Mouse (Mus musculus) myocyte (in vitro differentiated cells): Measurements from ENCODE around the gene Dtx3. TPM values are rescaled to one million over a fixed set of nuclear protein-coding genes. Genes with fewer than 3 reads are reported as not detected.

Experiments
- H3K27me3 ChIP-seq: one replicate; pipeline ENCODE4 v1.6.1; 2011; ENCODE audit not compliant: control insufficient read depth, insufficient read depth, insufficient read length
- H3K36me3 ChIP-seq: one replicate; pipeline ENCODE4 v1.6.1; 2011; ENCODE audit not compliant: control insufficient read depth, insufficient read depth
- H3K4me2 ChIP-seq: one replicate; pipeline ENCODE4 v1.6.1; 2011; ENCODE audit warnings: low read depth, control low read depth
- H3K4me3 ChIP-seq: one replicate; pipeline ENCODE4 v1.5.1; 2011; ENCODE audit warnings: mild to moderate bottlenecking, control low read depth, moderate library complexity
- H3K79me2 ChIP-seq: one replicate; pipeline ENCODE4 v1.6.1; 2011; ENCODE audit not compliant: control insufficient read depth, insufficient read depth
- H3ac ChIP-seq: one replicate; pipeline ENCODE4 v1.6.1; 2011; ENCODE audit not compliant: control insufficient read depth, insufficient read length
- CEBPB ChIP-seq: IDR thresholded peaks from 2 replicates; pipeline ENCODE4 v1.6.1; 2011; ENCODE audit warnings: mild to moderate bottlenecking, moderate library complexity; ENCODE audit not compliant: poor library complexity, insufficient read depth, severe bottlenecking
- E2F4 ChIP-seq: IDR thresholded peaks from one replicate; pipeline ENCODE4 v1.6.1; 2011; ENCODE audit warnings: mild to moderate bottlenecking, control low read depth, moderate library complexity; ENCODE audit not compliant: insufficient read depth
- MAX ChIP-seq: IDR thresholded peaks from one replicate; pipeline ENCODE4 v1.6.1; 2011; ENCODE audit warnings: low read depth, mild to moderate bottlenecking, control low read depth
- MYOD1 ChIP-seq, 3 experiments: IDR thresholded peaks; one replicate each; pipeline ENCODE4 v1.6.1; 2011; ENCODE audit warnings: control low read depth in 2 of 3, low read depth in 2 of 3, mild to moderate bottlenecking in 2 of 3, moderate library complexity in 1 of 3; ENCODE audit not compliant: insufficient read length in 2 of 3, control insufficient read depth in 1 of 3
- MYOG ChIP-seq, 3 experiments: IDR thresholded peaks; one replicate each; pipeline ENCODE4 v1.6.1; 2011; ENCODE audit warnings: control low read depth in 2 of 3, low read depth in 2 of 3, mild to moderate bottlenecking in 2 of 3; ENCODE audit not compliant: insufficient read length in 2 of 3, control insufficient read depth in 1 of 3, insufficient read depth in 1 of 3
- POLR2A ChIP-seq: IDR thresholded peaks from one replicate; pipeline ENCODE4 v1.6.1; 2011; ENCODE audit warnings: low read depth, mild to moderate bottlenecking, control low read depth, moderate library complexity; ENCODE audit not compliant: insufficient read length
- POLR2AphosphoS2 ChIP-seq: IDR thresholded peaks from one replicate; pipeline ENCODE4 v1.6.1; 2011; ENCODE audit warnings: low read depth, control low read depth; ENCODE audit not compliant: insufficient read length
- REST ChIP-seq: IDR thresholded peaks from one replicate; pipeline ENCODE4 v1.6.1; 2011; ENCODE audit warnings: mild to moderate bottlenecking, control low read depth, moderate library complexity; ENCODE audit not compliant: insufficient read depth, insufficient read length
- SRF ChIP-seq: IDR thresholded peaks from one replicate; pipeline ENCODE4 v1.6.1; 2011; ENCODE audit warnings: low read depth; ENCODE audit not compliant: control insufficient read depth, insufficient read length
- TCF12 ChIP-seq: IDR thresholded peaks from one replicate; pipeline ENCODE4 v1.6.1; 2011; ENCODE audit warnings: mild to moderate bottlenecking, control low read depth; ENCODE audit not compliant: poor library complexity, insufficient read depth, severe bottlenecking
- TCF3 ChIP-seq: IDR thresholded peaks from one replicate; pipeline ENCODE4 v1.6.1; 2011; ENCODE audit warnings: low read depth, control low read depth; ENCODE audit not compliant: insufficient read length
- USF1 ChIP-seq: IDR thresholded peaks from one replicate; pipeline ENCODE4 v1.6.1; 2011; ENCODE audit warnings: low read depth, mild to moderate bottlenecking, control low read depth, moderate library complexity
- polyA plus RNA-seq: library from polyadenylated mRNA; unstranded; fragments of >200 nt; fragmentation: generic; extraction: Trizol; gene quantifications from one replicate; pipeline ENCODE4 v1.2.1, GENCODE M21; 2012; ENCODE audit warnings: missing spikeins

Dtx3 gene
- polyA plus RNA-seq, 1 experiment = 42.4 TPM

DNA sequence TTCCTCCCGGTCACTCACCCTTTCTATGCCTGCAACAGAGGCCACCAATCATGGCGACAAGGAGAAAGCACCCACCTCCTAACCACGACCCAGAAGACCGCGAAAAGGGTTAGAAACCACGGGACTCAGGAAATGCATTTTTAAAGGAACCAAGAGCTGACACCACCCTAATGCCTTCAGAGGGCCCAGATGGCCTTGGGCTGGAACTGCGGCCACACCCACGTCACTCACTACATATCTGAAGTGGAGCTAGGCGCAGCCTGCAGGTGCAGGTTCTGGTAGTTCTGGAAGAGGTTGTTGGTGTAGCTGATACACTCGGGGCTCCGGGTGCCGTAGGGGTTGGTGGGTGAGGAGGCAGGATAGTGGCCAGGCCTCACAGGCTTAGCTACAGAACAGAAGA lies 35.2 kb upstream of the Dtx3 start:
- H3K27me3 ChIP-seq = peaks cover 43% of the 10 kb centered on the region
- H3K4me3 ChIP-seq = no peak overlapping the region
- H3K79me2 ChIP-seq = no peaks in the 10 kb centered on the region
- H3ac ChIP-seq = no peak overlapping the region
- TF ChIP-seq MYOD1 (IDR thresholded peaks at IDR 0.05; ENCODE audit: control insufficient read depth in 1 of 3, insufficient read length in 2 of 3, low read depth in 2 of 3) (no peak), USF1 (no peak), POLR2AphosphoS2 (no peak), POLR2A (no peak), TCF12 (no peak), REST (no peak), E2F4 (no peak), MAX (no peak), SRF (no peak), TCF3 (no peak), CEBPB (no peak), MYOG (IDR thresholded peaks at IDR 0.05; ENCODE audit: control insufficient read depth in 1 of 3, insufficient read depth in 1 of 3, insufficient read length in 2 of 3, low read depth in 2 of 3) (no peak)
- no peaks in the 10 kb centered on the region for H3K36me3 ChIP-seq
- H3K4me2 ChIP-seq = no peak overlapping the region

- H3K27me3 ChIP-seq = peaks cover 38% of the 10 kb centered on the region
- H3K36me3 ChIP-seq = no peaks in the 10 kb centered on the region
- no peak overlapping the region for H3K4me3 ChIP-seq
- TF ChIP-seq SRF (no peak), TCF12 (no peak), MYOD1 (IDR thresholded peaks at IDR 0.05; ENCODE audit: control insufficient read depth in 1 of 3, insufficient read length in 2 of 3, low read depth in 2 of 3) (no peak), CEBPB (no peak), MAX (no peak), MYOG (IDR thresholded peaks at IDR 0.05; ENCODE audit: control insufficient read depth in 1 of 3, insufficient read depth in 1 of 3, insufficient read length in 2 of 3, low read depth in 2 of 3) (no peak), TCF3 (no peak), REST (no peak), POLR2A (no peak), USF1 (no peak), E2F4 (no peak), POLR2AphosphoS2 (no peak)
- H3ac ChIP-seq = no peak overlapping the region
- no peaks in the 10 kb centered on the region for H3K79me2 ChIP-seq
- no peak overlapping the region for H3K4me2 ChIP-seq
These were observed 33.4 kb upstream of the Dtx3 start for GRCm38 (mm10) chr10:127228897-127229296.

GRCm38 (mm10) chr10:127227163-127227562 lies 31.6 kb upstream of the Dtx3 start:
- Histone ChIP-seq H3K4me2 (no peak overlapping the region), H3K27me3 (peaks cover 28% of the 10 kb centered on the region), H3ac (no peak overlapping the region), H3K4me3 (no peak overlapping the region), H3K79me2 (no peaks in the 10 kb centered on the region), H3K36me3 (no peaks in the 10 kb centered on the region)
- TF ChIP-seq TCF12 (no peak), TCF3 (no peak), USF1 (no peak), MAX (no peak), POLR2A (no peak), MYOD1 (IDR thresholded peaks at IDR 0.05; ENCODE audit: control insufficient read depth in 1 of 3, insufficient read length in 2 of 3, low read depth in 2 of 3) (no peak), POLR2AphosphoS2 (no peak), E2F4 (no peak), CEBPB (no peak), SRF (no peak)

GRCm38 (mm10) chr10:127226318-127226895 lies 30.9 kb upstream of the Dtx3 start:
- TF ChIP-seq REST = no peak
- TF ChIP-seq POLR2AphosphoS2 = no peak
- no peak for TF ChIP-seq POLR2A
- TF ChIP-seq E2F4 = no peak
- TF ChIP-seq MYOG (IDR thresholded peaks at IDR 0.05; ENCODE audit: control insufficient read depth in 1 of 3, insufficient read depth in 1 of 3, insufficient read length in 2 of 3, low read depth in 2 of 3) = peak in 1 of 3 experiments; percentile 68
- TF ChIP-seq TCF12 = no peak
- TF ChIP-seq MYOD1 (IDR thresholded peaks at IDR 0.05; ENCODE audit: control insufficient read depth in 1 of 3, insufficient read length in 2 of 3, low read depth in 2 of 3) = peak in 2 of 3 experiments; percentile 40 to 46
- no peak for TF ChIP-seq CEBPB
- Histone ChIP-seq H3K27me3 (peaks cover 21% of the 10 kb centered on the region), H3K4me2 (no peak overlapping the region), H3K36me3 (no peaks in the 10 kb centered on the region), H3K79me2 (no peaks in the 10 kb centered on the region), H3ac (no peak overlapping the region), H3K4me3 (no peak overlapping the region)

GRCm38 (mm10) chr10:127225732-127226131 lies 30.2 kb upstream of the Dtx3 start:
- TF ChIP-seq SRF (no peak), POLR2AphosphoS2 (no peak), CEBPB (no peak), USF1 (no peak), MYOG (IDR thresholded peaks at IDR 0.05; ENCODE audit: control insufficient read depth in 1 of 3, insufficient read depth in 1 of 3, insufficient read length in 2 of 3, low read depth in 2 of 3) (no peak), REST (no peak), MAX (no peak), TCF3 (no peak)
- H3K4me2 ChIP-seq = no peak overlapping the region
- H3K79me2 ChIP-seq = no peaks in the 10 kb centered on the region
- peaks cover 21% of the 10 kb centered on the region for H3K27me3 ChIP-seq
- H3K4me3 ChIP-seq = no peak overlapping the region
- H3K36me3 ChIP-seq = no peaks in the 10 kb centered on the region
- H3ac ChIP-seq = no peak overlapping the region
